Mouse (Mus musculus): Measurements from ENCODE around the gene Gm21830. TPM values are rescaled to one million over a fixed set of nuclear protein-coding genes. Genes with fewer than 3 reads are reported as not detected.

Gm21830 gene
- not detected in 2 replicates for polyA plus RNA-seq (2012; rRNA removed; ENCODE audit: low replicate concordance)

DNA sequence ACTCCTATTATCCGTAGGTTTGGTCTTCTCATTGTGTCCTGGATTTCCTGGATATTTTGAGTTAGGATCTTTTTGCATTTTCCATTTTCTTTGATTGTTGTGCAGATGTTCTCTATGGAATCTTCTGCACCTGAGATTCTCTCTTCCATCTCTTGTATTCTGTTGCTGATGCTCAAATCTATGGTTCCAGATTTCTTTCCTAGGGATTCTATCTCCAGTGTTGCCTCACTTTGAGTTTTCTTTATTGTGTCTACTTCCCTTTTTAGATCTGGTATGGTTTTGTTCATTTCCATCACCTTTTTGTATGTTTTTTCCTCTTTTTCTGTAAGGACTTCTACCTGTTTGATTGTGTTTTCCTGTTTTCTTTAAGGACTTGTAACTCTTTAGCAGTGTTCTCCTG, at the start of gene Gm21830:
TSS of gene Gm21830 (plus strand) at position 301 of the 400 bp plus-strand sequence.

DNA sequence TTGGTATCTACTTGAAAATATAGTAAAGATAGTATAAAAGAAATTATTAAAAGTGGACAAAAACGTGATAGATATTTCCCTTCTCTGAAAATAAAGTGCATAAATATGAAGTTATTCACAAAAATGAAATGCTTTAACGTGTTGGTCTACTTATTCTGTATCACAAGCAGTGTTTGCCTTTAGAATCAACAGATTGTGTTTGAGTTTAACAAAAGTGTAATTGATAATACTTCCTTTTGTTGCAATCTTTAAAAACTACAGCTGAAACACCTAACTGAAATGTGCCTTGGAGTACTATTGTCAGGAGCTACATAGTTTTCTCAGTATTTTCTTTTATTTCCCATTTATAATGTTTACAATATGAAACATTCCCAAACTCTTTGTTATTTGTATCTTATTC, 19.6 kb downstream of the Gm21830 start, which contains the start of gene Gm26727:
TSS of gene Gm26727 (minus strand) at position 101 of the 400 bp plus-strand sequence.

DNA sequence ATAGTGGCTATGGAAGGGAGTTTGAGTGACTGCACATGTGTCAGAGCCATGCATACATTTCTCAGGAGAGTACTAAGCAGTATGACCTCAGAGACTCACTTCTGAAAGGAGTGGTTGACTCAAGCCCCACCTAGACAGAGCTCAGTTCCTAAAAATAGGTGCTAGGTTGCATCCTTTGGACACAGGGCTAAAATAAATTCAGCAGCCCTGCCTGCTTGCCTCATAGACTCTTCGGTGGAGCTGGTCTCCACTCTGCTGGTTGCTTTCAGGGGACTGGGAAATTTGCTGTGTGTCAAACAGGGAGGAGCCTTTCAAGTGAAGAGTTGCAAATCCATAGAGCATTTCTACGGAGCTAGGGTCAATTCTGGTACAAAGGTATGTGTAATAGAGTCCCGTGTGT, 32.3 kb downstream of the Gm21830 start, which contains the start of gene Xirp2:
TSS of gene Xirp2 (plus strand) at position 223 of the 400 bp plus-strand sequence.

Other genes with a start within 250 kb of the Gm21830 start
- gene Gm26727, start 19.5 kb downstream of the Gm21830 start, polyA plus RNA-seq (2012; rRNA removed; ENCODE audit: low replicate concordance): not detected in 2 replicates
- 10.7 TPM in 1 of 2 replicates, not detected in the other for gene Xirp2, start 32.3 kb downstream of the Gm21830 start, polyA plus RNA-seq (2012; rRNA removed; ENCODE audit: low replicate concordance)
- gene B3galt1, start 152.1 kb downstream of the Gm21830 start, polyA plus RNA-seq (2012; rRNA removed; ENCODE audit: low replicate concordance): 0.85 and 1.6 TPM in 2 replicates

Data from mammary gland, adult 2 months (tissue).